Mouse (Mus musculus) cerebellum, adult (tissue): ENCODE results near the gene 1700025F22Rik.
"Not testable (repeated sequence)": the region's sequence is repeated elsewhere in the genome, so short reads cannot be mapped to it uniquely, and the experiment has no call there.

Source experiments
- ATAC-seq: cut with Nextera tagmentation; 2 replicates; pipeline ENCODE4 v1.9.2; 2017; ENCODE audit warnings: mild to moderate bottlenecking, moderate library complexity, mixed read lengths; ENCODE audit not compliant: insufficient number of reproducible peaks, low FRiP score, low TSS enrichment

1700025F22Rik gene

DNA sequence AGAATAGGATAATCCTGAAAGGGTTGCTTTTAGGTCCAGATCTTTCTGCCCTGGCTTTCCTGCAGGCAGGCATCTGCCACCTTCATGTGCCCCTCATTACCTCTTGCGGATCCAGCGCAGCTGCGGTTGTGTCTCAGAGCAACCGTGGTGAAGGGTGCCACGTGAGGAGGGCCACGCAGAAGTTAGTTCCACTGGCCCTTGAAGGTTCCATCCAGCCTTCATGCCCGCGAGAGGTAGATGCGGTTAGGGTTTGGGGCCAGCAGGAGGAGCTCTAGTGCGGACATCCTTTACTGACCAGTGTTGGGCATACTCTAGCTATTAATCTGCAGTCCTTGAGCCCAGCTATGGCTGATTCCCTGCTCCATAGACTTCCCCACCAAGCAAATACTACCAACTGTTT, at the start of gene 1700025F22Rik:
TSS of gene 1700025F22Rik (minus strand) at position 149 of the 400 bp plus-strand sequence.
- no peak for ATAC-seq

DNA sequence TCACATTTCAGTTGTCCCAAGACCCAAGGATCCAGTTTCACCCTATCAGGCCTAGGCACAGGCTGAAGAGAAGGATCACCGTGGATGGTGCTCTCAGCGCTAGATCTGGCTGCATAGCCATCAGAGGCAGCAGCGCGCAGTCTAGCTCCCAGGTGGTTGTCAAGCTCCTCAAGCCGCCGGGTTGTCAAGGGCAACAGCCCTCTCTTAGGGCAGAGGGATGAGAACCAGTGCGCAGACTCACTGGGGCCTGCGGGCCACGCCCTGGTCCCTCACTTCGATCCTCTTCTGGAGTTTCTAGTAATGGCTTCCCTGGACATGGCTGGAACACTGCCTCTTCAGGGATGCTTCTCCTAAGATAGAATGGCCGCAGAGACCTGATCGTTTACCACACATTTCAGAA, 31.4 kb upstream of the 1700025F22Rik start, which contains the start of gene Ms4a13:
TSS of gene Ms4a13 (minus strand) at position 192 of the 400 bp plus-strand sequence.
- no peak for ATAC-seq

DNA sequence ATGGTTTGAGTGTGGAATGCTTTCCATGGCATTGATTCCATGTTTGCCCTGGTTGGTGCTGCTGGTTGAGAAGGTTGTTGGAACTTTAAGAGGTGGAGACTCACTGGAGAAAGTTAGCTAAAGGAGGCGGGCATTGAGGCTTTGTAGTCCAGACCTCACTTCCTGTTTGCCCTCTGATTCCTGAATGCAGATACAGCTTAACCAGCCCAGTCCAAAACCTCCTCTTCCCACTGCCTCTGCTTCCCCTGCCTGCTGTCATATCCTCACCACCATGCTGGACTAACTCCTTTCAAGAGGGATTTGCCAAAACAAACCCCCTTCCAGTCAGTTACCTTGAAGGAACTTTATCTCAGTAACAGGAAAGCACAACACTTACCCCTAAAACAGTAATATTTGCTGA, 27.4 kb upstream of the 1700025F22Rik start:
- ATAC-seq: no peak

DNA sequence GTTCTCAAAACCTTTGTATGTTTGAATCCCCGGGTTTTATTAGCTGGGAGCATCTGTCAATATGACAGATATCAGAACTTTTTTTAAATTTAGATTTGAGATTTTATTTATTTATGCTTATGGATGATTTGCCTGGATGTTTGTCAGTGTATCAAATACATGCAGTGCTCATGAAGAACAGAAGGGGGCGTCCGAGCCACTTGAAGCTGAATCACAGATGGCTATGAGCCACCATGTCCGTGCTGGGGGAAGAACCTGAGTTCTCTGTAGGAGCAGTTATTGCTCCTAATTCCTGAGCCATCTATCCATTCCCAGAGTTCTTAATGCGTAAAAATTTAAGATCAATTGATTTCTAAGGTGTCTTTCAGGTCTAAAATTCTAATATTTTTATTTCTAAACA, 19.0 kb upstream of the 1700025F22Rik start:
- ATAC-seq: no peak

DNA sequence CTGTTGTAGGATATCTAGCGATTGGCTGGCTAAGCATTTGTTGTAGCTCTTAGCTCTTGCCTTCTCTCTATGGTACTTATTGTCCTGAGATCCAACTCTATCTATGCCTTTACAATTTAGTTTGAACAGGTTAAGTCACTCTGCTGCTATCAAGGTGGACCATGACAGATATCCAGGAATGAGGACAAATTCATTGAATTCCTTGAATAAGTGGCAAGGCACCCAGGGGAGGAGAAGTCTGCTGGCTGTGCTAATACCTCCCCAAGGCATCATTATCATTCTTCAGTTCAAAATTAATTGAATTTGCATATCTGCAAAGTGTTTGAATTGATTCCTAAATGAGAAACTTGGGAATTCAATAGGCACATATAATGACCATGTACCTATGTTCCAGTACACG, 12.3 kb upstream of the 1700025F22Rik start:
- ATAC-seq: no peak

DNA sequence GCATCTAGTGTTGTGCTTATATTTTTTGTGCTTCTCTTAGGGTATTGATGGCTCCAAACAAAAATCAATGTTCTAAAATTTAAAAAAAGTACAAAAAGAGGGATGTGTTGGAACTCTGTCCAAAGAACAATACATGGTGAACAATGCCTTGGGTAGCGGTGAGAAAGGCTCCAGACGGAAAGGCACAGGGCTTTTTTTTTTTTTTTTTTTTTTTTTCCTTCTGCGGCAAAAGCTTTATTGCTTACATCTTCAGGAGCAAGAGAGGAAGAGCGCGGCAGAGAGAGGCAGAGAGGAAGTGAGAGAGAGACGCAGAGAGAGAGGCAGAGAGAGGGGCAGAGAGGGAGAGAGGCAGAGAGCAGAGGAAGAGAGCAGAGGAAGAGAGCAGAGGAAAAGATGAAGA, 7.2 kb downstream of the 1700025F22Rik start:
- ATAC-seq: not testable (repeated sequence)

DNA sequence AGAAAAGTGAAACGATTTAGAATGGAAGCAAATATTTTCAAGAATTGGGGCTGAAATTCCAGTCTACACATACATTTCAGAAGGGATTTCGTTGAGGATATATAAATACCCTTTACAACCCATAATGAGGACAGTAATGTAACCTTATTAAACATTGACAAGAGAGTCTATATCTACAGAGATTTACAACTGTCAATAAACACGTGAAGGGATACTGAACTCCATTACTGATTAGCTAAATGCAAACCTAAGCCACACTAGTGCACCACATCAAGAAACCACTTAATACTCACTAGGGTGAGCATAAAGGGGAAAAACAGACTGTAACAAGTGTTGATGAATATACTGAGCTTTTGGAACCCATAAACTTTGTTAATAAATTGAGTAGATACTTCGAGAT, 29.8 kb downstream of the 1700025F22Rik start:
- no peak for ATAC-seq

DNA sequence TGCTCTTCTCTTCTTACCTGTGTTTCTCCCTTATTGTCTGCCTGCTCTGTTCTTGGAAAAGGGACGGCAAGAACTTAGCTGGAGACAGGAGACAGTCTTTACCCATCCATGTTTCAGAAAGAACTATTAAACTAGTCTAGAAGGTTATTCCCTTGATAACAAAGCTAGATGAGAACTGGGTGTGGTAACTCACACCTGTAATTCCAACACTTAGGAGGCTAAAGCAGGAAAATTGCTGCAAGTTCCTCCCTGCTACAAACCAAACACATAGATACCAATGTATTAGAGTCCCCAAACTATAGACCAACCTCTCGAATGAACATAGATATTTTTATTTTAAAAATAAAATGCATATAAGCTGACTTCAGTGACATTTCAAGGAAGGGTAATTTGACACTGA, 30.3 kb downstream of the 1700025F22Rik start:
- no peak for ATAC-seq

DNA sequence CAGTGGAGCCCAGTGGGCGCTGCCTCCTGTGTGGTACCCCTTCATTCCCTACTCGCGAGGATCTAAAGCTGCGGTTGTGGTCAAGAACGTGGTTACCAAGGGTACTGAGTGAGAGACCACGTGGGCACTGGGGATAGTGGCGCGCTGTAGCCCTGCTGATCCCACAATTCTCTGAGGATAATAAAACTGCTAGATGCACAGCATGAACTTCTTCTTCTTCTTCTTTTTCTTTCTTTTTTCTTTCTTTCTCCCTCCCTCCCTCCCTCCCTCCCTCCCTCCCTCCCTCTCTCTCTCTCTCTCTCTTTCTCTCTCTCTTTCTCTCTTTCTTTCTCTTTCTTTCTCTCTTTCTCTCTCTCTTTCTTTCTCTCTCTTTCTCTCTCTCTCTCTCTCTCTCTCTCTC, 34.3 kb downstream of the 1700025F22Rik start, which contains the start of gene 1700017D01Rik:
TSS of gene 1700017D01Rik (minus strand) at position 101 of the 400 bp plus-strand sequence.
- not testable (repeated sequence) for ATAC-seq

DNA sequence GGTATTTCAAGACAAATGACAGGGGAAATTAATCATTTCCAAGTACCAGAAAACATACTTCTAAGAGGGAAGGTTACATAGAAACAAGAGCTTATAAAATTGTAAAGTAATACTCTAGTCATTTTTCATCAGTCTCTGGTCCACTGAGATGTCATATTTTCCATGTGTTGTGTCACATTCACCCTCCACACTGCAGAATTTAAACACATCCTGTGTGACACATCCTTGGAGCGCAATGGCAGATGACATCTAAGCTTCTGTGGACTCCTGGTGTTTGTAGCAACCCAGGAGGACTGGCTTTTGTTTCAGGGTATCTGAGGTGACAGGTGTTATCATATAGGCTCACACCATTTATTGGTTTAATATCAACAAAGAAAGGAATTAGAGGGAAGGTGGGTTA, 35.4 kb downstream of the 1700025F22Rik start:
- ATAC-seq: no peak

DNA sequence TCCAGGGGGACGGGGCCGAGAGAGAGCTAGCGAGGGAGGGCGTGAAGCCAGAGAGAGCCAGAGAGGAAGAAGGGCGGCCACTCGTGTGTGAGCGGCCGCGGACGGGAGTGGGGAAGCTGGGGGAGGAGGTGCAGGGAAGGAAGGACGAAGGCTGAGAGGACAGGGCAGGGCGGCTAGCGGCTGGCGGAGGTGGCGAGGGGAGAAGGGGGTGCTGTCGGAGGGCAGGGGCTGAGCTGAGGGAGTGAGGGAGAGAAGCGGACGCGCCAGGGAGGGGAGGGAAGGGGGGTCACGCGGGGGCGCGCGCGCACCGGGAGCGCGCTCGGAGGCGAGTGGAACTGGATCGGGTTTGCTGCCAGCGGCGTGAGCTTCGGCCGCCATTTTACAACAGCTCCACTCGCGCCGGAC, 44.1 kb downstream of the 1700025F22Rik start:
- ATAC-seq: peak; percentile 96

DNA sequence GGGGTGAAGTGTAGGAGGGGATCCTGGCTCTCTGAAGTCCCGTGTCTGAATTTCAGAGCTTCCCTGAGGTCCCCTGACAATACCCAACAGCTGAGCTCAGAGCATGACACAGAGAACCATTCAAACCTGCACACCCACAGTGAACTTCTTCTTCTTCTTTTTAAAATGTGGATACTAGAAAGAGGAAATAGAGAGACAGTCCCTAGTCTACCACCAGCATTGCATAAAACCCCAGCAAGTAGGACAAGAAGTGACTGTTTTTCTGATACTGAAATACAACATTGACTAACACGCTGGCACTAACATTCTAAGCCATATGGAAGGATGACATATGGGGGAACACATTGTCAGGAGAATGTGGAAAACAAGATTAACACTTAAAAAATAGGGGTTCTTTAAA, 45.8 kb downstream of the 1700025F22Rik start:
- no peak for ATAC-seq

DNA sequence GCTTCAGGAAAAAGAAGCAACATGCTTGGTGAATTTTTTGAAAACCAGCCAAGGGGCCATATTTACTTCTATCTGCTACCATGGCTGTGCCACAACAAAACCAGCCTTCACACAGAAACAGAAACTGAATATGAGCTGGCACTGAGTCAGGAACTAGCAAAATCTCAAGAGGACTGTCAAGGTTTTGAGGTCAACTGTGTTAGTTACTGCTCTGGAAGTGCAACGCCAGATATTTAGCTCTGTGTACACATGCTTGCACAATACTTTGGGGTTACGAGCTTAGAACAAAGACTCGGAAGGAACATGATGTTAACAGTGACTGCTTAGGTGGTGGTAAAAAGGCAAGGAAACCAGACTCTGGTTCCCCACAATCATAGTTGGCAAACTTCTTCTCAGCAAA, 57.4 kb downstream of the 1700025F22Rik start:
- no peak for ATAC-seq

DNA sequence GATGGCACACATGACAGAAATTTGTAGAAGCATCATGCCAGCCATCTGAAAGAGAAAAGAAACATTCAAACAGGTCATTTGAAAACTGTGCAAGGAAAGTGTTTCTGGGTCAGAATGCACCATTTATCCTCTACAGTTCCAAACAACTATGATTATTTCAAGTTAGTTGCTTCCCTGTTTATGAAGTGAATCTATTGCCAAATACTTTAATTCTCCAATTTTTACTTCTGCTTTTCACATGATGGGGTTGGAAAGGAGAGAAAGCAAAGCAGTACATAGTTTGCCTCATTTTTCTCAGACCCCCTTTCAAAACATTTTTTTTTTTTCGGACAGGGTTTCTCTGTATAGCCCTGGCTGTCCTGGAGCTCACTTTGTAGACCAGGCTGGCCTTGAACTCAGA, 63.2 kb downstream of the 1700025F22Rik start:
- no peak for ATAC-seq

DNA sequence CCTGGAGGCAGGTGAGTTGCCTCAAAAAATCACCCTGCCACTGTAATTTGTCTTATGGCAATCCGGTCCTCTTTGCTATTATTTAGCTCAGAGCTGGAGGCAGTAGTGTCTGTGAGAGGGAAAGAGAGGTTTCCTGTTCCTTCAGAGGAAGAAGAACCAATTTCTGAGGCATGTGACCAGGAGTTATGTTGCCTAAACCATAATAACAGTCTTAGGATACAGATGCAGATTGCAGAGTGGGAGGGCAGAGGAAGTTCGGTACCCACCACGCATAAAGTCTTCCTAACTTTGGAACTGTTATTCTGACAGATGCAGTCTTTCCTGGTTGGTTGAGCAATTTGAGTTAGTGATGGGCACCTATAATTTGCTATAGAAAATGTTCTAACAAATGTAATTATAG, 66.7 kb downstream of the 1700025F22Rik start:
- no peak for ATAC-seq

DNA sequence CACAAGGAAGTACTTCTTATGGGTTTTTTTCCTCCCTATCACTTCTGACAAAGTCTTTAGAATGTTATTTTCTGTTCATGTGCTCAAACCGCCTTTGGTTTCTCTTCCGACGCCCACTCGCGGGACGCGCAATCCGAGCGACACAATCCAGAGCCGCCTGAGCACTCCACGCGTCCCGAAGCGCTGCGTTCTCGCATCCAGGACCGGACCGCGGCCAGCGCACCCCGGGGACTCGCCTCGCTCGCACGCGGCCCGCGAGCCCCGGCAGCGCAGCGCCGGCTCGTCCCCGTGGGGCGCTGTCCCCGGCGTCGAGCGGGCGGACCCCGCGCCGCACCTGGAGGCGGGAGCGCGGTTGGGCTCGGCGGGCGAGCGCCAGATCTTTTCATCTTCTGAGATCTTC, 73.0 kb downstream of the 1700025F22Rik start:
- ATAC-seq: not testable (repeated sequence)
